Mouse (Mus musculus) neural tube, embryonic 13.5 days (tissue): ENCODE data around the gene Tekt5. TPM values are rescaled to one million over a fixed set of nuclear protein-coding genes. Genes with fewer than 3 reads are reported as not detected.

Experiments
- ATAC-seq: fragments of 200-750 bp; cut with Nextera tagmentation; 2 replicates; pipeline ENCODE4 v1.8.0; 2017; ENCODE audit warnings: low read depth, mild to moderate bottlenecking, moderate TSS enrichment, moderate library complexity
- H3K27ac ChIP-seq: fragments of 300-500 bp; sonication (generic); replicated peaks from 2 replicates; pipeline ENCODE4 v1.5.1; 2015; ENCODE audit warnings: moderate library complexity, mild to moderate bottlenecking, inconsistent platforms
- H3K27me3 ChIP-seq: fragments of 300-500 bp; sonication (generic); 2 replicates; pipeline ENCODE4 v1.6.1; 2015; ENCODE audit warnings: mild to moderate bottlenecking, inconsistent platforms
- H3K36me3 ChIP-seq: fragments of 300-500 bp; sonication (generic); 2 replicates; pipeline ENCODE4 v1.6.1; 2015; ENCODE audit warnings: mild to moderate bottlenecking, inconsistent platforms
- H3K4me1 ChIP-seq: fragments of 300-500 bp; sonication (generic); replicated peaks from 2 replicates; pipeline ENCODE4 v1.6.1; 2015; ENCODE audit warnings: inconsistent platforms
- H3K4me2 ChIP-seq: fragments of 300-500 bp; sonication (generic); 2 replicates; pipeline ENCODE4 v1.6.1; 2015; ENCODE audit warnings: inconsistent platforms, mild to moderate bottlenecking, moderate library complexity
- H3K4me3 ChIP-seq: fragments of 300-500 bp; sonication (generic); 2 replicates; pipeline ENCODE4 v1.5.1; 2015; ENCODE audit warnings: mild to moderate bottlenecking, inconsistent platforms
- H3K9ac ChIP-seq: fragments of 300-500 bp; sonication (generic); 2 replicates; pipeline ENCODE4 v1.6.1; 2015; ENCODE audit warnings: moderate library complexity, mild to moderate bottlenecking, inconsistent platforms
- H3K9me3 ChIP-seq: fragments of 300-500 bp; sonication (generic); 2 replicates; pipeline ENCODE4 v1.6.1; 2016; ENCODE audit warnings: inconsistent platforms
- WGBS: fragments of 180-500 bp; shearing (Covaris S2); methylation state at CpG from one replicate; pipeline ENCODE4 v1.1.7; 2015; 5-methylcytosine and 5-hydroxymethylcytosine counted together
- polyA plus RNA-seq: library from polyadenylated mRNA; unstranded; fragments of >200 nt; fragmentation: Nextera tagmentation; extraction: Ambion mirVana; gene quantifications from 2 replicates; pipeline ENCODE4 v1.2.1, GENCODE M21; 2015

Tekt5 gene
- polyA plus RNA-seq, 1 experiment from 2014 or later = 5.7 TPM

- Histone ChIP-seq H3K9ac (peak overlapping the region; percentile 54; the same call in 1 of the 2 replicates), H3K27me3 (no peaks in the 10 kb centered on the region), H3K36me3 (no peaks in the 10 kb centered on the region), H3K27ac (no peak overlapping the region), H3K9me3 (no peaks in the 10 kb centered on the region), H3K4me1 (peaks cover 14% of the 10 kb centered on the region), H3K4me2 (peak overlapping the region; percentile 49), H3K4me3 (0 out of 2 replicates have a peak overlapping the region, but pooled peaks have one; percentile 1)
- 31% methylated on average over 13 of the region's 13 CpGs for WGBS
- ATAC-seq = peak; percentile 79; the same call in 1 of the 2 replicates
Observed at GRCm38 (mm10) chr16:10374254-10375011, 20.9 kb downstream of the Tekt5 start.

- Histone ChIP-seq H3K4me1 (peaks cover 22% of the 10 kb centered on the region), H3K4me2 (no peak overlapping the region), H3K9me3 (no peaks in the 10 kb centered on the region), H3K27ac (no peak overlapping the region), H3K36me3 (no peaks in the 10 kb centered on the region), H3K27me3 (no peaks in the 10 kb centered on the region), H3K4me3 (no peak overlapping the region), H3K9ac (no peak overlapping the region)
- 77% methylated on average over 4 of the region's 4 CpGs for WGBS
- no peak for ATAC-seq
Observed at GRCm38 (mm10) chr16:10372372-10372771, 22.9 kb downstream of the Tekt5 start.

DNA sequence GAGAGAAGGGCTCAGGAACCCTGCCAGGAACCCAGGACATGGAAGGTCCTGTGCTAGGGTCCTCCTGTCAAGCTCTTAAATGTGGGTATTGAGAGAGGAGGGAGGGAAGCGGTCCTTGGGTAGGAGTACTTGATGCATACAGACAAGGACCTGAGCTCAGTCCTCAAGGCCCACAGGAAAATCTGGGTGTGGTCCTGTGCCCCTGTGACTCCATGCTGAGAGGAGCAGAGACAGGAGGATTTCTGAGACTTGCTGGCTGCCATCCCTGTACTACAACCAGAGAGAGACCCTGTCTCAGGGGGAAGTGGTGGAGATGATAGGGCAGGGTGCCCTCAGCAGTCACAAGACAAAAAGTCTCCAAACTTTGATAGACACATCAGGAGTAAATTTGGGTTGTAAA is 25.3 kb downstream of the Tekt5 start:
- peak; percentile 52 for ATAC-seq
- Histone ChIP-seq H3K4me2 (no peak overlapping the region), H3K4me1 (peaks cover 30% of the 10 kb centered on the region), H3K9me3 (no peaks in the 10 kb centered on the region), H3K27ac (no peak overlapping the region), H3K36me3 (no peaks in the 10 kb centered on the region), H3K9ac (no peak overlapping the region), H3K4me3 (no peak overlapping the region), H3K27me3 (no peaks in the 10 kb centered on the region)
- 76% methylated on average over 1 of the region's 1 CpGs for WGBS

GRCm38 (mm10) chr16:10369468-10369934 is 25.8 kb downstream of the Tekt5 start:
- peak overlapping the region; percentile 69 for H3K27ac ChIP-seq
- WGBS = 57% methylated on average over 3 of the region's 3 CpGs
- H3K9me3 ChIP-seq = no peaks in the 10 kb centered on the region
- no peaks in the 10 kb centered on the region for H3K27me3 ChIP-seq
- no peaks in the 10 kb centered on the region for H3K36me3 ChIP-seq
- H3K4me3 ChIP-seq = no peak overlapping the region
- no peak overlapping the region for H3K4me2 ChIP-seq
- H3K9ac ChIP-seq = no peak overlapping the region
- peak; percentile 72 for ATAC-seq
- peaks cover 26% of the 10 kb centered on the region for H3K4me1 ChIP-seq

DNA sequence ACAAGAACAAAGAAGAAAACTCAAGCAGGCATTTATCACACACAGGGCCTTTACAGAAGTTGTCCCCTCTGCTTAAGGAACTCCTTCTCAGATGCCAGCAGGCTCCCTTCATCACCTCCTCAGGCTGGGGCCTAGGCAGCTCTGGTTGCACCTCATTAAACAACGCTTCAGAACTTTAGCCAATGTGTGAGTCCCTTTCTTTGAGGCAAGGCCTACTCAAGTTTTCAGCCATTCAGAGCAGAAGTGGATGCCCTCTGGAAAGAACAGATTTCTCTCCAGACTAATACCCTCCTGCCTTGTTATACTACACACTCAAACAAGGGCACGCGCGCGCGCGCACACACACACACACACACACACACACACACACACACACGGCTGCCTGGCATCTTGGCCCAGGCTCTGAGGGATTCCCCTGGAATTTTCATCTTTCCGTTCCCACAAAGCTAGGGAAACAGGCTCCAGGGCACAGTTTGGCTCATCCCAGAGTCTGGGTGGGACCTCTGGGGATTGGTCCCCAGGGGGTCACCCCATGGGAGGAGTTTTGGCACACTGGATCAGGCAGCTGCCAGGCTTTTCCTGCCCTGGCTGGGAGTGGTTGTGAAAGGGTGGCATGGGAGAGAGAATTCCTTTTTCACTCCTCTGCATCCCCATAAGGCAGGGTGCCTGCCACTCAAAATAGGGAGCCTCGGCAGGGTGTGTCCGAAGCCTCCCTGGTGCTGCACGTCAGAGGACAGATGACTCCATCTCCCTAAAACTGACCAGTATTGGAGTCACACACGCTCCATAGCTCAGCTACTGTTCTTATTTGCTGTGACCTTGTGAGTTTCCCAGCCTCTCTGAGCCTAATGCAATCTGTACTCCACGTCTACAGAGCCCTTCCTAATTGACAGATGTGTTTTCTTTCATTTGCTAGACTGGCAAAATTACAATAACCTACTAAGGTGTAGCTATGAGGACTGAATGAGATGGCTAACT is 28.8 kb downstream of the Tekt5 start:
- Histone ChIP-seq H3K27ac (peak overlapping the region; percentile 46; the same call in 1 of the 2 replicates), H3K4me3 (no peak overlapping the region), H3K9me3 (no peaks in the 10 kb centered on the region), H3K9ac (no peak overlapping the region), H3K27me3 (no peaks in the 10 kb centered on the region), H3K4me1 (peaks cover 21% of the 10 kb centered on the region), H3K36me3 (no peaks in the 10 kb centered on the region), H3K4me2 (no peak overlapping the region)
- WGBS = 79% methylated on average over 14 of the region's 14 CpGs
- ATAC-seq = peak; percentile 66; the same call in 1 of the 2 replicates

DNA sequence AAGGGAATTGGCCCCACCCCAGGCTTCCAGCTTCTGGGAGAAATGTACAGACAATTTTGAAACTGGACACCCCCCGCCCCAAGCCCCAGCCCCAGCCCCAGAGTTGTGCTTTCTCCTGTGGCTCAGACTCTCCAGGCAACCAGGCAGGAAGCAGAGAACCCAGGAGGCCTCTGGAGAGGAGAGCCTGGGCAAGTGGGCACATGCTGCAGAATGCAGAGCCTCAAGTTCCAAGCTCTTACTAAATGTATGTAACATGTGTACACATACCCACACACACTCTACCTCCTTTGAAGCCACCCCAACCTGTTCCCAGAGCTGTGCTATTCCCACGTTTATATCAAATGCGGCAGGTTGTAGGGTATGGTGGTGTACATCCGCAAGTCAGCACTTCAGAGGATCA is 29.5 kb downstream of the Tekt5 start:
- peaks cover 21% of the 10 kb centered on the region for H3K4me1 ChIP-seq
- no peak overlapping the region for H3K4me2 ChIP-seq
- ATAC-seq = no peak
- 82% methylated on average over 4 of the region's 4 CpGs for WGBS
- no peak overlapping the region; the same call in 1 of the 2 replicates for H3K27ac ChIP-seq
- H3K9me3 ChIP-seq = no peaks in the 10 kb centered on the region
- H3K27me3 ChIP-seq = no peaks in the 10 kb centered on the region
- no peak overlapping the region for H3K9ac ChIP-seq
- H3K4me3 ChIP-seq = no peak overlapping the region
- no peaks in the 10 kb centered on the region for H3K36me3 ChIP-seq

- Histone ChIP-seq H3K9ac (no peak overlapping the region), H3K4me1 (peaks cover 9% of the 10 kb centered on the region; the same call in 1 of the 2 replicates), H3K9me3 (no peaks in the 10 kb centered on the region), H3K4me2 (no peak overlapping the region), H3K27me3 (no peaks in the 10 kb centered on the region), H3K4me3 (no peak overlapping the region), H3K36me3 (no peaks in the 10 kb centered on the region), H3K27ac (no peak overlapping the region)
- no peak for ATAC-seq
- 59% methylated on average over 1 of the region's 1 CpGs for WGBS
Observed at GRCm38 (mm10) chr16:10363061-10363460, 32.2 kb downstream of the Tekt5 start.

GRCm38 (mm10) chr16:10359241-10359640 is 36.0 kb downstream of the Tekt5 start:
- no peaks in the 10 kb centered on the region for H3K27me3 ChIP-seq
- WGBS = 84% methylated on average over 6 of the region's 6 CpGs
- H3K4me3 ChIP-seq = no peak overlapping the region
- H3K9ac ChIP-seq = no peak overlapping the region
- no peaks in the 10 kb centered on the region for H3K36me3 ChIP-seq
- H3K27ac ChIP-seq = no peak overlapping the region
- no peak overlapping the region for H3K4me2 ChIP-seq
- no peak for ATAC-seq
- no peaks in the 10 kb centered on the region for H3K9me3 ChIP-seq
- H3K4me1 ChIP-seq = peaks cover 5% of the 10 kb centered on the region; the same call in 1 of the 2 replicates

DNA sequence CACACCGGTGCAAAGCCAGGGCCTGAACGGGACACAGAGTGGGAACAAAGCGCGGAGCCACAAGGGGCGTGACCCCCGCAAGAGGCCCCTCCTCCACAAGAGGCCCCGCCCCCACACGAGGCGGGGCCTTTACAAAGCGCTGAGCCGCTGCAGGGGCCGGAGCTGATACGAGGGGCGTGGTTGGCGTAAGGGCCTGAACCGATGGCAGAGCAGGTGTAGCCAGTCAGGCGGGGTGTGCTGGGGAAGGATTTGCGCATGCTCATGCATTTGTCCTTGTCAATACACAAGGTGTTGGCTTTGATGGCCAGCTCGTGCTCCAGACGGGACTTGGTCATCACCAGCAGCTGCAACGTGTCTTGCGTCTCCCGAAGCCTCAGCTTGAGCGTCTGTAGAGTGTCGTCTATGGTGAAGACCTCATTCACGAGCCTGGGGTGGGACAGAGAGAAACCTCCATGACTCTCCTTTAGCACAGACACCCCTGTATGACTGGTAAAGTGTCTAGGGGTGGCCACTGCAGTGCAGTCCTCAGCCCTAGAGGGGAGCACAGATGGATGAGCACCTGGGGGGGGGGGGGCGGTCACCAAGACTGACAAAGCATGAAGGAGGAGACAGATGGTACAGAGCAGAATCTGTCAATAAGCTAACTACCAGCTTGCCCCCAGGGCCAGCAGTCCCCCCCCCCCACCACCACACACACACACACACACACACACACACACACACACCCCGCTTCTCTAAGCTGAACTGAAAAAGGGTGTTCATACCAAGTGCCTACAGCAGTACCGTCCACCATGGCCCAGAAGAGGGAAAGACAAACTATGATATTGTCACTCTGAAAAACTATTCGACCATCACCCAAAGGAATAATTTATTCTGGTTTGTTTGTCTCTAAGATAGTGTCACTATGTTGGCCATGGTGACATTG is 37.0 kb downstream of the Tekt5 start:
- H3K4me1 ChIP-seq = peaks cover 5% of the 10 kb centered on the region; the same call in 1 of the 2 replicates
- H3K36me3 ChIP-seq = no peaks in the 10 kb centered on the region
- peak; percentile 93 for ATAC-seq
- H3K27me3 ChIP-seq = no peaks in the 10 kb centered on the region
- peak overlapping the region; percentile 49 for H3K4me2 ChIP-seq
- H3K9me3 ChIP-seq = no peaks in the 10 kb centered on the region
- no peak overlapping the region for H3K9ac ChIP-seq
- H3K4me3 ChIP-seq = peak overlapping the region; percentile 29
- WGBS = 14% methylated on average over 30 of the region's 30 CpGs
- 0 out of 2 replicates have a peak overlapping the region, but pooled peaks have one; percentile 1 for H3K27ac ChIP-seq

- Histone ChIP-seq H3K9ac (no peak overlapping the region), H3K4me1 (peaks cover 5% of the 10 kb centered on the region; the same call in 1 of the 2 replicates), H3K4me3 (no peak overlapping the region), H3K27me3 (no peaks in the 10 kb centered on the region), H3K36me3 (no peaks in the 10 kb centered on the region), H3K9me3 (no peaks in the 10 kb centered on the region), H3K4me2 (no peak overlapping the region), H3K27ac (no peak overlapping the region)
- no peak for ATAC-seq
Observed at GRCm38 (mm10) chr16:10355004-10355403, 40.3 kb downstream of the Tekt5 start.

GRCm38 (mm10) chr16:10351050-10351636 is 44.1 kb downstream of the Tekt5 start:
- H3K9ac ChIP-seq = no peak overlapping the region
- no peaks in the 10 kb centered on the region for H3K9me3 ChIP-seq
- WGBS = 73% methylated on average over 9 of the region's 9 CpGs
- no peak overlapping the region for H3K27ac ChIP-seq
- no peaks in the 10 kb centered on the region for H3K36me3 ChIP-seq
- no peaks in the 10 kb centered on the region for H3K4me1 ChIP-seq
- ATAC-seq = no peak
- no peak overlapping the region for H3K4me3 ChIP-seq
- no peak overlapping the region for H3K4me2 ChIP-seq
- no peaks in the 10 kb centered on the region for H3K27me3 ChIP-seq
